Mouse (Mus musculus) heart, embryonic 12.5 days (tissue): Measurements from ENCODE around the gene Cyb561d1. TPM values are rescaled to one million over a fixed set of nuclear protein-coding genes. Genes with fewer than 3 reads are reported as not detected.

Experiments used
- ATAC-seq: fragments of 200-750 bp; cut with Nextera tagmentation; 2 replicates; pipeline ENCODE4 v1.8.0; 2017; ENCODE audit warnings: moderate TSS enrichment, moderate library complexity; ENCODE audit not compliant: insufficient number of reproducible peaks, low FRiP score
- H3K27ac ChIP-seq: fragments of 300-500 bp; sonication (generic); 2 replicates; pipeline ENCODE4 v1.5.1; 2016; ENCODE audit warnings: mild to moderate bottlenecking, moderate library complexity; ENCODE audit not compliant: poor library complexity, severe bottlenecking
- H3K27me3 ChIP-seq: fragments of 300-500 bp; sonication (generic); replicated peaks from 2 replicates; pipeline ENCODE4 v1.6.1; 2016; ENCODE audit warnings: mild to moderate bottlenecking, moderate library complexity
- H3K36me3 ChIP-seq: fragments of 300-500 bp; sonication (generic); 2 replicates; pipeline ENCODE4 v1.6.1; 2016; ENCODE audit warnings: mild to moderate bottlenecking, moderate library complexity
- H3K4me1 ChIP-seq: fragments of 300-500 bp; sonication (generic); replicated peaks from 2 replicates; pipeline ENCODE4 v1.6.1; 2016; ENCODE audit warnings: mild to moderate bottlenecking
- H3K4me2 ChIP-seq: fragments of 300-500 bp; sonication (generic); 2 replicates; pipeline ENCODE4 v1.6.1; 2016; ENCODE audit warnings: mild to moderate bottlenecking, moderate library complexity
- H3K4me3 ChIP-seq: fragments of 300-500 bp; sonication (generic); 2 replicates; pipeline ENCODE4 v1.5.1; 2016; ENCODE audit warnings: mild to moderate bottlenecking
- H3K9ac ChIP-seq: fragments of 300-500 bp; sonication (generic); 2 replicates; pipeline ENCODE4 v1.6.1; 2016; ENCODE audit warnings: mild to moderate bottlenecking, moderate library complexity
- H3K9me3 ChIP-seq: fragments of 300-500 bp; sonication (generic); replicated peaks from 2 replicates; pipeline ENCODE4 v1.6.1; 2016; ENCODE audit warnings: mild to moderate bottlenecking, moderate library complexity
- WGBS: fragments of 180-500 bp; shearing (Covaris S2); methylation state at CpG from one replicate; pipeline ENCODE4 v1.1.7; 2016; 5-methylcytosine and 5-hydroxymethylcytosine counted together
- polyA plus RNA-seq: library from polyadenylated mRNA; unstranded; fragments of >200 nt; fragmentation: Nextera tagmentation; extraction: Ambion mirVana; gene quantifications from 2 replicates; pipeline ENCODE4 v1.2.1, GENCODE M21; 2016

Gene Cyb561d1
- polyA plus RNA-seq, 1 experiment from 2014 or later: 3.7 TPM

DNA sequence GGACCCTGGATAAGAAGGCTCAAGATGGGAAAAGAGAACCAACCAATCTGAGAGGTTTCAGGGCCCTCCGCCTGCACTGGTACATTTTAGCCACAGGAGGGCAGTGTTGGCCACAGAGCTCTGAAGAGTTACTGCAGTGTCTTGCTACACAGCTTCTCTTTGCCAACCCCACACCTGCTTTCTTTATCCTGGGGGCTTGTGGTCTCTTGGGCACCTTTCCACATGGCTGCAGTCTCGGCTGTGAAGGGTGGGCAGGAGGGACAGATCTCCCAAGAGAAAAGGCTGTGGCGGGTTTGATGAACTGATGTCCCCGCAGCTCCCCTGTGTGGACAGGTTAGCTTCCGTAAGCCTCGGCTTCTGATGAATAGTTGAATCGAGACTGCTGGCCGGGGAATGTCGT lies 36.2 kb downstream of the Cyb561d1 start:
- Histone ChIP-seq H3K9ac (no peak overlapping the region), H3K4me2 (peak overlapping the region; percentile 26; the same call in 1 of the 2 replicates), H3K4me3 (no peak overlapping the region), H3K9me3 (no peaks in the 10 kb centered on the region), H3K27ac (no peak overlapping the region), H3K27me3 (peaks cover 19% of the 10 kb centered on the region; the same call in 1 of the 2 replicates), H3K4me1 (peaks cover 7% of the 10 kb centered on the region), H3K36me3 (no peaks in the 10 kb centered on the region)
- 0 out of 2 replicates have a peak, but pooled peaks have one; percentile 46 for ATAC-seq
- WGBS: 30% methylated on average over 9 of the region's 9 CpGs

DNA sequence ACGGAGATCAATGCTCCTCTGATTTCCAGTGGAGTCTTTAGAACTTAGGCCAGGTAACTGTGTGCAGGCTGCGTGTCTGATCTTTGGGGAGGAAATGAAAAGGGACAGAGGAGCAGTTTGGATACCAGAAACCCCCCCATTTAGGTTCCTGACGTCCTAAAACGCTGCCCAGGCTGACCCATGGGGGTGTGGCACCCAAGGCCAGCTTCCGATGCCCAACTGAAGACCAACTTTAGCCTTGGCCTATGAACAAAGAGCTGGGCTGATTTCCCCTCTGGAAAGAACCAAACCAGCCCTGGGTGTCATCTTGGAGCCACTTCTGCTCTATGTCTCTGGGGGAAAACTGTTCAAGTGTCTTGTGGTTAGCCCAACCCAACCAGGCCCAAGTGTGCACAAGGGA lies 36.9 kb downstream of the Cyb561d1 start:
- WGBS: 55% methylated on average over 5 of the region's 5 CpGs
- no peak overlapping the region for H3K9ac ChIP-seq
- peaks cover 19% of the 10 kb centered on the region; the same call in 1 of the 2 replicates for H3K27me3 ChIP-seq
- no peaks in the 10 kb centered on the region for H3K9me3 ChIP-seq
- H3K27ac ChIP-seq: no peak overlapping the region
- no peak overlapping the region for H3K4me3 ChIP-seq
- no peaks in the 10 kb centered on the region for H3K36me3 ChIP-seq
- no peak for ATAC-seq
- H3K4me1 ChIP-seq: peaks cover 14% of the 10 kb centered on the region
- H3K4me2 ChIP-seq: no peak overlapping the region

DNA sequence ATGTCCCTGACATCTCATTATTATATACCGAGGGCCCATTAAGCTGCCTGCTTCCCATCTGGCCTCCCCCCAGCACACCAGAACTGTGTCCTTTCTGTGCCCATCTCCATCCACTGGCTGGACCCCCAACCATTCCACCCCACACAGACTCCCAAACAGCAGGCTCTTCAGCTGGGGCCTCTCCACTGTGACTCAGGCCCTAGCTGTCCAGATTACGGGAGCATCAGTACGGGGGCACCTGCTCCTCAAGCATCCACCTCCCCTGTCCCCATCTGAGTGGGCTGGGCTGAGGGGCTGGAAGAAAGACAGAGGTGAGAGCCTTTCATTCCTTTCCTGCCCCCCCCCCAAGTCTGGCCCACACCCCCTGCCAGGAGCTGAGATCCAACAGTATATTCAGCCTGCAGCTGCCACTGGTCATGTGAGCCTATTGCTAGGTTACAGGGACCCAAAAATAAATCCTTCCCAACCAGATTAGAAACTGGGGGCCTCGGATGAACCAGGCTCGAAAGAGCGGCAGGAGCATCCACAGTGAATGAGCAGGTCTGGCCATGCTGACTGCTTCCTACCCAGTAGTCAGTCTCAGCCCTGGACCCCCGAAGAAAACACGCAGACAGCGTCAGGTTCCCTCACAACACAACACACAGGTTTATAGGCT lies 42.5 kb downstream of the Cyb561d1 start:
- ATAC-seq: peak; percentile 69
- H3K4me2 ChIP-seq: peak overlapping the region; percentile 59

DNA sequence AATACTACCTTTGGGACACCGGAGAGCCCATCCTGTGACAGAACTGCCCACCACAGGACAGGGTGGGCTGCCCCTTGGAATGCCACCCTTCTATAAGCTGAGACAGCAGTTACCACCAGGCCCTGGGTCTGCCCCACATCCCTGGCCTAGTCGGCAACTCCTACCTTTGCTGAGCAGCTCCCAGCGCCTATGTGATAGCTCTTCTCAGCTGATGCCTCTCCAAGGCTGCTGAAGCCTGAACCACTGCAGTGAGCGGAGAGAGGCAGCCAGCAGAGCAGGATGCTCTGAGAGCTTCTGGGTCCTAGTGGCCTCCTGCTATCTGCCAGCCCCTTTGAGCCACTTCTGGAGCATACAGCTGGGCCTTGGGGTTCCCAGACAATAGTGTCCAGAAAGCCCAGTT lies 46.4 kb downstream of the Cyb561d1 start, which contains the start of gene Gpr61:
Gene Gpr61 (minus strand): TSS at position 227 of the 400 bp plus-strand sequence.
- no peak within 1 kb of the TSS for H3K4me3 ChIP-seq
- H3K9me3 ChIP-seq: no peaks in the 10 kb centered on the region
- H3K36me3 ChIP-seq: no peaks in the 10 kb centered on the region
- no peak within 1 kb of the TSS for H3K9ac ChIP-seq
- H3K27me3 ChIP-seq: no peaks in the 10 kb centered on the region
- WGBS: 31% methylated on average over 4 of the region's 4 CpGs
- peaks cover 26% of the 10 kb centered on the region for H3K4me1 ChIP-seq
- H3K4me2 ChIP-seq: no peak within 1 kb of the TSS
- no peak for ATAC-seq
- H3K27ac ChIP-seq: no peak within 1 kb of the TSS

More for the DNA sequence above, 42.5 kb downstream of the Cyb561d1 start:
- Histone ChIP-seq H3K27me3 (no peaks in the 10 kb centered on the region), H3K4me1 (peaks cover 29% of the 10 kb centered on the region), H3K36me3 (no peaks in the 10 kb centered on the region), H3K9me3 (no peaks in the 10 kb centered on the region), H3K27ac (peak overlapping the region; percentile 66), H3K9ac (peak overlapping the region; percentile 35; the same call in 1 of the 2 replicates), H3K4me3 (no peak overlapping the region)
- WGBS: 37% methylated on average over 9 of the region's 9 CpGs

DNA sequence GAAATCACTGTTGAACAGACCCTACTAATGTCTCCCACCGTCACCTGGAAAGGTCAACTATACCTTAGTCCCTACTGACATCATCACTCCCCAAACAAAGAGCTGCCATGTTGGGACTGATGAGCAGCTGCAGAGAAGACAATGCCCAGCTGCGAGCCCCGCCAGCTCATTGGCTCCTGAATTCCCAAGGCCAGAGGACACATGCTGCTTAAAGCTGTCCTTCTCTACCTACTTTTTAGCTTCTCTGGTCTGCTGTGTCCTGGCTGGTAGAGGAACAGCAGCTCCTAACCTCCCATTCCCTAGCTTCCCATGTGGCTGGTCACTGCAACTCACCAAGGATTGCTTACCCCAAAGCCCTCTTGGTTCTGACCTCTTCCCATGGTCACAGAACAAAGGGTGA lies 48.7 kb downstream of the Cyb561d1 start:
- Histone ChIP-seq H3K27ac (no peak overlapping the region), H3K36me3 (no peaks in the 10 kb centered on the region), H3K4me2 (no peak overlapping the region), H3K4me1 (peaks cover 9% of the 10 kb centered on the region; the same call in 1 of the 2 replicates), H3K27me3 (no peaks in the 10 kb centered on the region), H3K9ac (no peak overlapping the region), H3K9me3 (no peaks in the 10 kb centered on the region), H3K4me3 (no peak overlapping the region)
- WGBS: 90% methylated on average over 3 of the region's 3 CpGs
- no peak for ATAC-seq

DNA sequence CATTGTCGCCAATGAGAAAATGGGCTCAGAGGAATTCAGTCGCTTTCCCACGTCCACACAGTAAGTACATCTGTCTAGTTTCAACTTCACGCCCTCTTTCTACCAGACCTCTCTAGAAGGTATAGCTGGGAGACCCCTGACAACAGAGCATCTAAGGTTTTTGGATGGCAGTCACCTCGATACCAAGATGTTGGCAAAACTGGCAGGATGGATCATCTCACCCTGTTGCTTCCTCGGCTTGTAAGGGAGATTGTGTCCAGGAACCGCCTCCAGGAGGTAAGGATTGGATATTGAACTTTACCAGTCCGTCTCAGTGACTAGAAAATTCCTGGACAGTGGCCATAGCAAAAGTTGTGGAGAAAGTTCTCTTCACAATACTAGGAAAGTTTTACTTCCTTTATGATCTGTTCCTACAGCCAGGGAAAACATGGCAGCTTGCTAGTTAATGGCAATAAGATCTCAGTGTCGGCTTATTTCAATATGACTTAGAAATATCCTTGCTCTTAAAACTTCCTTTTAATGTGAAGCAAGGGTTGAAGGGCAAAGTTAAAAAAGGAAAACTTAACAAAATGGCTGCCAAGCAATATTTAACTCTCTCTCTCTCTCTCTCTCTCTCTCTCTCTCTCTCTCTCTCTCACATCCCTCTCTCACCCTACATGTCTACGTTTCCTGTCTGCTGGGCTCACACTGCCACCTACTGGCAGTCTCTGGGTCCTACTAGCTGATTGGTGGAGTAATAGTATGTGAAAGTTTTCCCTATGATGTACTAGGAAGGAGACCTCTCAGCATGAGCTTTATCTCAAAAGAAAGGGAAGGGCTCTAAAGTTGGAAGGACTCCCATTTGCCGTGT lies 53.4 kb downstream of the Cyb561d1 start:
- no peak overlapping the region for H3K4me2 ChIP-seq
- no peak overlapping the region for H3K27ac ChIP-seq
- peak; percentile 47; the same call in 1 of the 2 replicates for ATAC-seq
- H3K4me1 ChIP-seq: peaks cover 11% of the 10 kb centered on the region
- H3K27me3 ChIP-seq: no peaks in the 10 kb centered on the region
- no peaks in the 10 kb centered on the region for H3K9me3 ChIP-seq
- no peak overlapping the region for H3K9ac ChIP-seq
- WGBS: 62% methylated on average over 11 of the region's 11 CpGs
- H3K4me3 ChIP-seq: no peak overlapping the region
- H3K36me3 ChIP-seq: 0 out of 2 replicates have a peak, but pooled peaks cover 2% of the 10 kb centered on the region

DNA sequence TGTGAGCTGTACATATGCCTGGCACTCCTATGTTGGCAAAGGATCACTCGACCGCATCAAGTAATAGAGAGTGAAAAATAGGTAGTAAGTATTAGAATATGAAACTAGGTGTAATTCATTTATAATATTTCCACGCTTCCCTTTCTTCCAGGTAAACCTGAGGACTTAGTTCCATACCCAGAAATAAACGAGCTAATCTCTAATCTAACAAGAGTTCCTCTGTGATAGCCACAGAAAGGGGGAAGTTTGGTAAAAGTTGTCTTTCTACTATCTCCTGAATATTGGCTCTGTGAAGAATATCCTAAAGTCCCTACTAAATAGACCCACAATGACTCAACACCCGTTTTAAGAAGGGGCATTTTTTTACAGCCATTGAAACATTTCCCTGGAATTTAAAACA lies 54.3 kb downstream of the Cyb561d1 start:
- H3K9me3 ChIP-seq: no peaks in the 10 kb centered on the region
- no peak overlapping the region for H3K27ac ChIP-seq
- peak overlapping the region; percentile 90 for H3K9ac ChIP-seq
- 0 out of 2 replicates have a peak, but pooled peaks cover 2% of the 10 kb centered on the region for H3K36me3 ChIP-seq
- H3K4me1 ChIP-seq: peaks cover 11% of the 10 kb centered on the region
- H3K4me2 ChIP-seq: peak overlapping the region; percentile 68
- WGBS: 51% methylated on average over 5 of the region's 5 CpGs
- no peak for ATAC-seq
- H3K4me3 ChIP-seq: peak overlapping the region; percentile 82
- H3K27me3 ChIP-seq: no peaks in the 10 kb centered on the region

Other genes with a start within 250 kb of the Cyb561d1 start
- gene Gstm3, start 231.9 kb downstream of the Cyb561d1 start, polyA plus RNA-seq: not detected in 2 replicates
- gene Gstm2, start 214.8 kb downstream of the Cyb561d1 start, polyA plus RNA-seq: 39.4 and 39.9 TPM in 2 replicates
- gene Gstm1, start 183.2 kb downstream of the Cyb561d1 start, polyA plus RNA-seq: 28.2 and 35.6 TPM in 2 replicates
- 13.4 and 13.8 TPM in 2 replicates for gene Gstm4, start 156.3 kb downstream of the Cyb561d1 start, polyA plus RNA-seq
- 40.0 and 41.6 TPM in 2 replicates for gene Ampd2, start 114.6 kb downstream of the Cyb561d1 start, polyA plus RNA-seq
- gene Gnat2, start 108.4 kb downstream of the Cyb561d1 start, polyA plus RNA-seq: 0.54 and 0.98 TPM in 2 replicates
- 94.9 and 97.0 TPM in 2 replicates for gene Gnai3, start 55.1 kb downstream of the Cyb561d1 start, polyA plus RNA-seq
- 0.19 and 0.27 TPM in 2 replicates for gene Gpr61, start 46.3 kb downstream of the Cyb561d1 start, polyA plus RNA-seq
- 4.5 and 5.0 TPM in 2 replicates for gene Amigo1, start 14.9 kb downstream of the Cyb561d1 start, polyA plus RNA-seq
- gene Atxn7l2, start 9.7 kb upstream of the Cyb561d1 start, polyA plus RNA-seq: 8.9 and 9.1 TPM in 2 replicates
- gene Sypl2, start 25.4 kb upstream of the Cyb561d1 start, polyA plus RNA-seq: 3.2 and 3.3 TPM in 2 replicates
- 193 and 194 TPM in 2 replicates for gene Psma5, start 55.7 kb upstream of the Cyb561d1 start, polyA plus RNA-seq
- gene Sort1, start 82.9 kb upstream of the Cyb561d1 start, polyA plus RNA-seq: 31.9 and 32.4 TPM in 2 replicates
- gene Mybphl, start 163.7 kb upstream of the Cyb561d1 start, polyA plus RNA-seq: 35.1 and 39.8 TPM in 2 replicates
- gene Psrc1, start 182.6 kb upstream of the Cyb561d1 start, polyA plus RNA-seq: 26.4 and 27.3 TPM in 2 replicates
- 2.3 and 3.6 TPM in 2 replicates for gene Celsr2, start 214.3 kb upstream of the Cyb561d1 start, polyA plus RNA-seq
- 95.8 and 98.1 TPM in 2 replicates for gene Sars, start 244.0 kb upstream of the Cyb561d1 start, polyA plus RNA-seq